Mouse (Mus musculus): ENCODE measurements around the gene Elk3. TPM values are rescaled to one million over a fixed set of nuclear protein-coding genes. Genes with fewer than 3 reads are reported as not detected.

The Elk3 gene
- polyA plus RNA-seq, 1 experiment from 2014 or later: 21.9 TPM

DNA sequence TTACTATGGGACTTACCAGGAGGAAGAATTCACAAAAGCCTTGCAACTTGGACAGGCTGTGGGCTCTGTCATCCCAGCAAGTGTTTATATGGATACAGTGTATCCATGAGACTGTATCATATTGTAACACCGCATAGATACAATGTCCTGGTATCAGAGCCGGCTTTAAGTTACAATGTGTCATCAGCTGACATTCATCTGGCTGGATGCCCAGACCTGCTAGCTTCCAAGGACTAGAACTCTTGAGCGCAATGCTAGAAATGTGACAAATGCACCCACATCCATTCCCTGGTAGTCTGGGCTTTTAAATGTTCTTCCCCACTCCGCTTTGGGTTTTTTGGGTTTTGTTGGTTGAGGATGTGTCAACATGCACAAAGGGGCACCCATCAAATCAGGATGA lies 22.6 kb downstream of the Elk3 start:
- H3K4me2 ChIP-seq (replicated peaks): no peak overlapping the region
- no peak overlapping the region for H3K27ac ChIP-seq
- H3K9me3 ChIP-seq: no peaks in the 10 kb centered on the region
- no peaks in the 10 kb centered on the region for H3K36me3 ChIP-seq
- no peaks in the 10 kb centered on the region for H3K4me1 ChIP-seq (replicated peaks)
- no peak overlapping the region for H3K9ac ChIP-seq
- WGBS: 46% methylated on average over 4 of the region's 4 CpGs
- no peak overlapping the region for H3K4me3 ChIP-seq (replicated peaks)
- no peaks in the 10 kb centered on the region for H3K27me3 ChIP-seq (replicated peaks)
- no peak for ATAC-seq

- no peak for ATAC-seq
- Histone ChIP-seq H3K4me3 (replicated peaks) (no peak overlapping the region), H3K4me1 (replicated peaks) (no peaks in the 10 kb centered on the region), H3K9me3 (no peaks in the 10 kb centered on the region), H3K27ac (no peak overlapping the region), H3K4me2 (replicated peaks) (no peak overlapping the region), H3K9ac (no peak overlapping the region), H3K36me3 (no peaks in the 10 kb centered on the region), H3K27me3 (replicated peaks) (no peaks in the 10 kb centered on the region)
- WGBS: 91% methylated on average over 8 of the region's 8 CpGs
Measured at GRCm38 (mm10) chr10:93287551-93288145, 23.3 kb downstream of the Elk3 start.

- Histone ChIP-seq H3K36me3 (no peaks in the 10 kb centered on the region), H3K4me1 (replicated peaks) (no peaks in the 10 kb centered on the region), H3K4me3 (replicated peaks) (no peak overlapping the region), H3K9ac (no peak overlapping the region), H3K9me3 (no peaks in the 10 kb centered on the region), H3K27me3 (replicated peaks) (no peaks in the 10 kb centered on the region), H3K4me2 (replicated peaks) (no peak overlapping the region), H3K27ac (no peak overlapping the region; the same call in 1 of the 2 replicates)
- ATAC-seq: no peak
- 72% methylated on average over 5 of the region's 5 CpGs for WGBS
Measured at GRCm38 (mm10) chr10:93285489-93285888, 25.4 kb downstream of the Elk3 start.

DNA sequence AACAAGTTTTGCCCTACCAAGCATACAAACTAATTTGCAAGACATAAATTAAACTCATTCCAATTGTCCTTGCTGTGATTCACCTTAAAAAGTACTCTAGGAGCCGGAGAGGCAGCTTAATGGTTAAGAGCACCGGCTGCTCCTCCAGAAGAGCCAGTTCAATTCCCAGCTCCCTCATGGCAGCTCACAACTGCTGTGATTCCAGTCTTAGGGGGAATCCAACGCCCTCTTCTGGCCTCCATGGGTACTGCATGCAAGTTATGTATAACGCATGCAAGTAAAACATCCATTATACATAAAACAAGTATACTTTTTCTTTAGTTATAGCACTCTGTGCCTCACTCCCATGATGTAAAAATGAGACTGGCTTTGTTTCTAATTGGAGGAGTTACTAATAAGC lies 27.7 kb downstream of the Elk3 start:
- Histone ChIP-seq H3K27me3 (replicated peaks) (no peaks in the 10 kb centered on the region), H3K27ac (no peak overlapping the region), H3K9me3 (no peaks in the 10 kb centered on the region), H3K4me1 (replicated peaks) (no peaks in the 10 kb centered on the region), H3K9ac (no peak overlapping the region), H3K36me3 (no peaks in the 10 kb centered on the region), H3K4me3 (replicated peaks) (no peak overlapping the region), H3K4me2 (replicated peaks) (no peak overlapping the region)
- no peak for ATAC-seq
- 69% methylated on average over 4 of the region's 4 CpGs for WGBS

- H3K9ac ChIP-seq: no peak overlapping the region
- no peak overlapping the region for H3K4me2 ChIP-seq (replicated peaks)
- H3K27me3 ChIP-seq (replicated peaks): no peaks in the 10 kb centered on the region
- WGBS: 59% methylated on average over 12 of the region's 12 CpGs
- no peak overlapping the region for H3K4me3 ChIP-seq (replicated peaks)
- H3K36me3 ChIP-seq: no peaks in the 10 kb centered on the region
- no peak overlapping the region for H3K27ac ChIP-seq
- no peaks in the 10 kb centered on the region for H3K9me3 ChIP-seq
- no peak for ATAC-seq
- H3K4me1 ChIP-seq (replicated peaks): no peaks in the 10 kb centered on the region
Measured at GRCm38 (mm10) chr10:93282526-93282964, 28.4 kb downstream of the Elk3 start.

GRCm38 (mm10) chr10:93281092-93281491 lies 29.8 kb downstream of the Elk3 start:
- Histone ChIP-seq H3K27me3 (replicated peaks) (no peaks in the 10 kb centered on the region), H3K9ac (no peak overlapping the region), H3K9me3 (no peaks in the 10 kb centered on the region), H3K27ac (no peak overlapping the region), H3K4me2 (replicated peaks) (no peak overlapping the region), H3K36me3 (no peaks in the 10 kb centered on the region), H3K4me3 (replicated peaks) (no peak overlapping the region), H3K4me1 (replicated peaks) (peaks cover 9% of the 10 kb centered on the region)
- 77% methylated on average over 7 of the region's 7 CpGs for WGBS
- no peak for ATAC-seq

GRCm38 (mm10) chr10:93280586-93280985 lies 30.3 kb downstream of the Elk3 start:
- H3K36me3 ChIP-seq: no peaks in the 10 kb centered on the region

GRCm38 (mm10) chr10:93279062-93279461 lies 31.9 kb downstream of the Elk3 start:
- Histone ChIP-seq H3K27me3 (replicated peaks) (no peaks in the 10 kb centered on the region), H3K27ac (no peak overlapping the region), H3K36me3 (no peaks in the 10 kb centered on the region), H3K4me1 (replicated peaks) (peaks cover 26% of the 10 kb centered on the region), H3K9ac (no peak overlapping the region), H3K9me3 (no peaks in the 10 kb centered on the region), H3K4me3 (replicated peaks) (no peak overlapping the region), H3K4me2 (replicated peaks) (no peak overlapping the region)
- no peak for ATAC-seq
- WGBS: 88% methylated on average over 9 of the region's 9 CpGs

More at GRCm38 (mm10) chr10:93280586-93280985, 30.3 kb downstream of the Elk3 start:
- H3K9ac ChIP-seq: no peak overlapping the region
- H3K27me3 ChIP-seq (replicated peaks): no peaks in the 10 kb centered on the region
- no peak overlapping the region for H3K4me3 ChIP-seq (replicated peaks)
- H3K9me3 ChIP-seq: no peaks in the 10 kb centered on the region
- peaks cover 13% of the 10 kb centered on the region for H3K4me1 ChIP-seq (replicated peaks)
- no peak overlapping the region for H3K27ac ChIP-seq
- 84% methylated on average over 12 of the region's 12 CpGs for WGBS
- no peak overlapping the region for H3K4me2 ChIP-seq (replicated peaks)
- no peak for ATAC-seq

DNA sequence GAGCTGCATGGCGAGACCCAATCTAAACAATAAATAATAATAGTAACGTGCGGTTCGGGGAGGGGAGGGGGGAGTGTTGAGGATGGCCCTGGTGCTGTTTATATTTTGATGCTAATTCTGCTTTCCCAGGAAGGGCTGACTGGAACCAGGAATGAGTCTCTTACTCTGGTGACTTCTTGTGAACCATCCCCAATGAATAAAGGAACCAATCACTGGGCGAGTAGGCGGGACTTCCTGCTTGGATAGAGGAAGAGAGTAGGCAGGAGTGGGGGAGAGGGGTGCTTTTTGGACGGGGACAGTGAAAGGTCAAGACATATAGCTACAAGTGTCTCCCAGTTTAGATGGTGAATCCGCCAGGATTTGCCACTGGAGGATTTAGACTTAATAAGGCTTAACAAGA lies 32.6 kb downstream of the Elk3 start:
- no peak for ATAC-seq
- Histone ChIP-seq H3K4me3 (replicated peaks) (no peak overlapping the region), H3K9me3 (no peaks in the 10 kb centered on the region), H3K4me1 (replicated peaks) (peaks cover 27% of the 10 kb centered on the region), H3K36me3 (no peaks in the 10 kb centered on the region), H3K4me2 (replicated peaks) (no peak overlapping the region), H3K27ac (no peak overlapping the region), H3K9ac (no peak overlapping the region), H3K27me3 (replicated peaks) (no peaks in the 10 kb centered on the region)
- 81% methylated on average over 8 of the region's 8 CpGs for WGBS

DNA sequence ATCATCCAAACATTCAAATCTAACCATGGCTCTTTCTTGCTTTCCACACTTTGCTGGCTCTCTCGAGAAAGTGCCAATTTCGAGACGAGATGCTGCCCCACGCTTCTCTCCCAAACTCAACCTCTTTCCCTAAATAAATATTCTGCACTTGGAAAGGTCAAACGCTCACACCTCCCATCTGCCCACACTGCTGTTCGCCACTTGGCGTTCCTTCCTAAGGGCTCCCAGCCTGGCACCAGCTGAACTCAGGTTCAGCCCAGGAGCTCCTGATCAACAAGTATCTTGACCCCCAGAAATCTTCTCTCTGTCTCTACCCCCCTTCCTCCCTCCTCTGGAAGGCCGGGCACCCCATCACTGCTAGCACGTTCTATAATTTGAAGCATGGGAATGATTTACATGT lies 34.1 kb downstream of the Elk3 start:
- WGBS: 49% methylated on average over 9 of the region's 9 CpGs
- H3K9me3 ChIP-seq: no peaks in the 10 kb centered on the region
- peak overlapping the region; percentile 56 for H3K4me2 ChIP-seq (replicated peaks)
- H3K27me3 ChIP-seq (replicated peaks): no peaks in the 10 kb centered on the region
- H3K36me3 ChIP-seq: no peaks in the 10 kb centered on the region
- ATAC-seq: no peak
- H3K4me3 ChIP-seq (replicated peaks): peak overlapping the region; percentile 29; the same call in 1 of the 2 replicates
- no peak overlapping the region for H3K9ac ChIP-seq
- no peak overlapping the region for H3K27ac ChIP-seq
- H3K4me1 ChIP-seq (replicated peaks): peaks cover 33% of the 10 kb centered on the region

- Histone ChIP-seq H3K4me1 (replicated peaks) (peaks cover 33% of the 10 kb centered on the region), H3K9me3 (no peaks in the 10 kb centered on the region), H3K27me3 (replicated peaks) (no peaks in the 10 kb centered on the region), H3K4me3 (replicated peaks) (peak overlapping the region; percentile 29), H3K27ac (peak overlapping the region; percentile 56; the same call in 1 of the 2 replicates), H3K36me3 (no peaks in the 10 kb centered on the region), H3K4me2 (replicated peaks) (peak overlapping the region; percentile 56), H3K9ac (no peak overlapping the region)
- 17% methylated on average over 16 of the region's 16 CpGs for whole genome bisulfite sequencing
- ATAC-seq: peak; percentile 83
Measured at GRCm38 (mm10) chr10:93276349-93276763, 34.6 kb downstream of the Elk3 start.

- Histone ChIP-seq H3K27ac (peak overlapping the region; percentile 56), H3K4me3 (replicated peaks) (peak overlapping the region; percentile 29), H3K4me1 (replicated peaks) (peaks cover 34% of the 10 kb centered on the region), H3K4me2 (replicated peaks) (peak overlapping the region; percentile 56), H3K9me3 (no peaks in the 10 kb centered on the region), H3K9ac (no peak overlapping the region), H3K36me3 (no peaks in the 10 kb centered on the region), H3K27me3 (replicated peaks) (no peaks in the 10 kb centered on the region)
- 55% methylated on average over 25 of the region's 25 CpGs for WGBS
- peak; percentile 63 for ATAC-seq
Measured at GRCm38 (mm10) chr10:93275212-93276136, 35.5 kb downstream of the Elk3 start.

Measured in intestine, embryonic 15.5 days (tissue).